Mouse (Mus musculus): Measurements from ENCODE around the gene Srpk3. TPM values are rescaled to one million over a fixed set of nuclear protein-coding genes. Genes with fewer than 3 reads are reported as not detected.

Gene Srpk3
- polyA plus RNA-seq, 1 experiment from 2014 or later = 1.3 TPM

GRCm38 (mm10) chrX:73788501-73788900 lies 14.3 kb downstream of the Srpk3 start:
- Histone ChIP-seq H3K4me2 (peak overlapping the region; percentile 76), H3K36me3 (ENCODE audit: control insufficient read depth, insufficient read depth, low read length) (peaks cover 8% of the 10 kb centered on the region; the same call in 1 of the 2 replicates), H3K27me3 (replicated peaks; ENCODE audit: control insufficient read depth, insufficient read depth, low read length) (peaks cover 11% of the 10 kb centered on the region), H3K4me1 (replicated peaks; ENCODE audit: control insufficient read depth, insufficient read depth, low read length) (no peaks in the 10 kb centered on the region; the same call in 1 of the 2 replicates), H3K27ac (ENCODE audit: low read depth, low read length) (no peak overlapping the region), H3K4me3 (ENCODE audit: low read depth, low read length) (peak overlapping the region; percentile 71), H3K9ac (ENCODE audit: low read depth, low read length) (no peak overlapping the region), H3K9me3 (ENCODE audit: control insufficient read depth, low read length) (no peaks in the 10 kb centered on the region)
- DNase-seq (ENCODE audit: low spot score) (no peak), ATAC-seq (replicated peaks; ENCODE audit: low FRiP score) (no peak)
- WGBS = 95% methylated on average over 1 of the region's 1 CpGs

- no peak overlapping the region for H3K4me2 ChIP-seq
- no peak overlapping the region for H3K4me3 ChIP-seq (ENCODE audit: low read depth, low read length)
- no peaks in the 10 kb centered on the region; the same call in none of the 2 replicates for H3K27me3 ChIP-seq (replicated peaks; ENCODE audit: control insufficient read depth, insufficient read depth, low read length)
- DNase-seq (ENCODE audit: low spot score) (no peak), ATAC-seq (replicated peaks; ENCODE audit: low FRiP score) (no peak)
- H3K9ac ChIP-seq (ENCODE audit: low read depth, low read length) = no peak overlapping the region
- no peak overlapping the region for H3K27ac ChIP-seq (ENCODE audit: low read depth, low read length)
- no peaks in the 10 kb centered on the region for H3K9me3 ChIP-seq (ENCODE audit: control insufficient read depth, low read length)
- H3K36me3 ChIP-seq (ENCODE audit: control insufficient read depth, insufficient read depth, low read length) = peaks cover 8% of the 10 kb centered on the region; the same call in 1 of the 2 replicates
- no peaks in the 10 kb centered on the region; the same call in 1 of the 2 replicates for H3K4me1 ChIP-seq (replicated peaks; ENCODE audit: control insufficient read depth, insufficient read depth, low read length)
These were observed 18.8 kb downstream of the Srpk3 start for GRCm38 (mm10) chrX:73793039-73793438.

GRCm38 (mm10) chrX:73793505-73793904 lies 19.3 kb downstream of the Srpk3 start:
- Histone ChIP-seq H3K9me3 (ENCODE audit: control insufficient read depth, low read length) (no peaks in the 10 kb centered on the region), H3K9ac (ENCODE audit: low read depth, low read length) (no peak overlapping the region), H3K27ac (ENCODE audit: low read depth, low read length) (no peak overlapping the region), H3K27me3 (replicated peaks; ENCODE audit: control insufficient read depth, insufficient read depth, low read length) (no peaks in the 10 kb centered on the region; the same call in none of the 2 replicates), H3K4me2 (no peak overlapping the region), H3K36me3 (ENCODE audit: control insufficient read depth, insufficient read depth, low read length) (peaks cover 8% of the 10 kb centered on the region; the same call in 1 of the 2 replicates), H3K4me1 (replicated peaks; ENCODE audit: control insufficient read depth, insufficient read depth, low read length) (no peaks in the 10 kb centered on the region; the same call in 1 of the 2 replicates), H3K4me3 (ENCODE audit: low read depth, low read length) (no peak overlapping the region)
- 56% methylated on average over 1 of the region's 1 CpGs for WGBS
- ATAC-seq (replicated peaks; ENCODE audit: low FRiP score) (no peak), DNase-seq (ENCODE audit: low spot score) (no peak)

GRCm38 (mm10) chrX:73797511-73797910 lies 23.3 kb downstream of the Srpk3 start:
- no peaks in the 10 kb centered on the region for H3K9me3 ChIP-seq (ENCODE audit: control insufficient read depth, low read length)
- H3K4me2 ChIP-seq = no peak overlapping the region
- no peaks in the 10 kb centered on the region for H3K4me1 ChIP-seq (replicated peaks; ENCODE audit: control insufficient read depth, insufficient read depth, low read length)
- no peak overlapping the region for H3K27ac ChIP-seq (ENCODE audit: low read depth, low read length)
- H3K36me3 ChIP-seq (ENCODE audit: control insufficient read depth, insufficient read depth, low read length) = no peaks in the 10 kb centered on the region
- H3K27me3 ChIP-seq (replicated peaks; ENCODE audit: control insufficient read depth, insufficient read depth, low read length) = peaks cover 9% of the 10 kb centered on the region
- H3K4me3 ChIP-seq (ENCODE audit: low read depth, low read length) = no peak overlapping the region
- 78% methylated on average over 2 of the region's 2 CpGs for WGBS
- ATAC-seq (replicated peaks; ENCODE audit: low FRiP score) = no peak
- H3K9ac ChIP-seq (ENCODE audit: low read depth, low read length) = no peak overlapping the region
- DNase-seq (ENCODE audit: low spot score) = no peak

- H3K9ac ChIP-seq (ENCODE audit: low read depth, low read length) = no peak overlapping the region
- H3K4me2 ChIP-seq = no peak overlapping the region
- H3K9me3 ChIP-seq (ENCODE audit: control insufficient read depth, low read length) = no peaks in the 10 kb centered on the region
- H3K4me3 ChIP-seq (ENCODE audit: low read depth, low read length) = no peak overlapping the region
- no peaks in the 10 kb centered on the region for H3K36me3 ChIP-seq (ENCODE audit: control insufficient read depth, insufficient read depth, low read length)
- DNase-seq (ENCODE audit: low spot score) (no peak), ATAC-seq (replicated peaks; ENCODE audit: low FRiP score) (peak; percentile 72)
- no peak overlapping the region for H3K27ac ChIP-seq (ENCODE audit: low read depth, low read length)
- no peaks in the 10 kb centered on the region for H3K4me1 ChIP-seq (replicated peaks; ENCODE audit: control insufficient read depth, insufficient read depth, low read length)
- 32% methylated on average over 9 of the region's 9 CpGs for WGBS
- peaks cover 9% of the 10 kb centered on the region for H3K27me3 ChIP-seq (replicated peaks; ENCODE audit: control insufficient read depth, insufficient read depth, low read length)
These were observed 24.3 kb downstream of the Srpk3 start for GRCm38 (mm10) chrX:73798502-73798901.

GRCm38 (mm10) chrX:73805814-73806213 lies 31.6 kb downstream of the Srpk3 start:
- 55% methylated on average over 1 of the region's 1 CpGs for WGBS
- DNase-seq (ENCODE audit: low spot score) = no peak

GRCm38 (mm10) chrX:73815072-73815471 lies 40.9 kb downstream of the Srpk3 start:
- Histone ChIP-seq H3K36me3 (ENCODE audit: control insufficient read depth, insufficient read depth, low read length) (no peaks in the 10 kb centered on the region), H3K27me3 (replicated peaks; ENCODE audit: control insufficient read depth, insufficient read depth, low read length) (0 out of 2 replicates have a peak, but pooled peaks cover 4% of the 10 kb centered on the region), H3K9me3 (ENCODE audit: control insufficient read depth, low read length) (no peaks in the 10 kb centered on the region), H3K4me2 (peak overlapping the region; percentile 49), H3K27ac (ENCODE audit: low read depth, low read length) (no peak overlapping the region), H3K4me1 (replicated peaks; ENCODE audit: control insufficient read depth, insufficient read depth, low read length) (no peaks in the 10 kb centered on the region), H3K4me3 (ENCODE audit: low read depth, low read length) (no peak overlapping the region), H3K9ac (ENCODE audit: low read depth, low read length) (no peak overlapping the region)
- no peak for DNase-seq (ENCODE audit: low spot score)
- ATAC-seq (replicated peaks; ENCODE audit: low FRiP score) = no peak
- 17% methylated on average over 14 of the region's 14 CpGs for WGBS

More at GRCm38 (mm10) chrX:73805814-73806213, 31.6 kb downstream of the Srpk3 start:
- no peak for ATAC-seq (replicated peaks; ENCODE audit: low FRiP score)
- Histone ChIP-seq H3K4me1 (replicated peaks; ENCODE audit: control insufficient read depth, insufficient read depth, low read length) (no peaks in the 10 kb centered on the region), H3K27me3 (replicated peaks; ENCODE audit: control insufficient read depth, insufficient read depth, low read length) (no peaks in the 10 kb centered on the region), H3K36me3 (ENCODE audit: control insufficient read depth, insufficient read depth, low read length) (no peaks in the 10 kb centered on the region), H3K4me3 (ENCODE audit: low read depth, low read length) (no peak overlapping the region), H3K4me2 (no peak overlapping the region), H3K9me3 (ENCODE audit: control insufficient read depth, low read length) (no peaks in the 10 kb centered on the region), H3K9ac (ENCODE audit: low read depth, low read length) (no peak overlapping the region), H3K27ac (ENCODE audit: low read depth, low read length) (no peak overlapping the region)

- ATAC-seq (replicated peaks; ENCODE audit: low FRiP score) (no peak), DNase-seq (ENCODE audit: low spot score) (no peak)
- H3K4me3 ChIP-seq (ENCODE audit: low read depth, low read length) = no peak overlapping the region
- 0 out of 2 replicates have a peak, but pooled peaks cover 8% of the 10 kb centered on the region for H3K27me3 ChIP-seq (replicated peaks; ENCODE audit: control insufficient read depth, insufficient read depth, low read length)
- H3K4me2 ChIP-seq = no peak overlapping the region
- H3K27ac ChIP-seq (ENCODE audit: low read depth, low read length) = no peak overlapping the region
- H3K9ac ChIP-seq (ENCODE audit: low read depth, low read length) = no peak overlapping the region
- 18% methylated on average over 3 of the region's 3 CpGs for WGBS
- no peaks in the 10 kb centered on the region for H3K9me3 ChIP-seq (ENCODE audit: control insufficient read depth, low read length)
- no peaks in the 10 kb centered on the region for H3K4me1 ChIP-seq (replicated peaks; ENCODE audit: control insufficient read depth, insufficient read depth, low read length)
- H3K36me3 ChIP-seq (ENCODE audit: control insufficient read depth, insufficient read depth, low read length) = no peaks in the 10 kb centered on the region
These were observed 42.5 kb downstream of the Srpk3 start for GRCm38 (mm10) chrX:73816596-73817314.

GRCm38 (mm10) chrX:73823747-73824146 lies 49.5 kb downstream of the Srpk3 start:
- H3K9me3 ChIP-seq (ENCODE audit: control insufficient read depth, low read length) = no peaks in the 10 kb centered on the region
- DNase-seq (ENCODE audit: low spot score) (no peak), ATAC-seq (replicated peaks; ENCODE audit: low FRiP score) (no peak)
- H3K27me3 ChIP-seq (replicated peaks; ENCODE audit: control insufficient read depth, insufficient read depth, low read length) = peaks cover 40% of the 10 kb centered on the region
- 0 out of 2 replicates have a peak, but pooled peaks cover 3% of the 10 kb centered on the region for H3K4me1 ChIP-seq (replicated peaks; ENCODE audit: control insufficient read depth, insufficient read depth, low read length)
- no peak overlapping the region for H3K9ac ChIP-seq (ENCODE audit: low read depth, low read length)
- peak overlapping the region; percentile 81 for H3K4me2 ChIP-seq
- H3K4me3 ChIP-seq (ENCODE audit: low read depth, low read length) = peak overlapping the region; percentile 56
- no peak overlapping the region for H3K27ac ChIP-seq (ENCODE audit: low read depth, low read length)
- 16% methylated on average over 17 of the region's 17 CpGs for WGBS
- H3K36me3 ChIP-seq (ENCODE audit: control insufficient read depth, insufficient read depth, low read length) = no peaks in the 10 kb centered on the region
